Mouse (Mus musculus) hindlimb bud, embryonic 11.5 days (tissue): Measurements from ENCODE around the gene Cyp1a2.

Experiments
- DNase-seq: peaks from one replicate; pipeline ENCODE4 v3.0.0-alpha.2; 2012; ENCODE audit warnings: low read depth, low spot score; ENCODE audit errors: extremely low spot score

The Cyp1a2 gene

GRCm38 (mm10) chr9:57647286-57648108, 36.0 kb downstream of the Cyp1a2 start:
- no peak for DNase-seq

GRCm38 (mm10) chr9:57646551-57647103, 36.9 kb downstream of the Cyp1a2 start:
- DNase-seq = no peak

- DNase-seq = peak; percentile 56
Measured at GRCm38 (mm10) chr9:57644944-57645893, 38.3 kb downstream of the Cyp1a2 start.

GRCm38 (mm10) chr9:57644442-57644943, 39.0 kb downstream of the Cyp1a2 start:
- DNase-seq = no peak

GRCm38 (mm10) chr9:57643856-57644180, 39.7 kb downstream of the Cyp1a2 start:
- DNase-seq = no peak

GRCm38 (mm10) chr9:57643169-57643855, 40.2 kb downstream of the Cyp1a2 start:
- DNase-seq = no peak

GRCm38 (mm10) chr9:57641775-57642550, 41.5 kb downstream of the Cyp1a2 start:
- DNase-seq = no peak

GRCm38 (mm10) chr9:57641022-57641421, 42.5 kb downstream of the Cyp1a2 start:
- DNase-seq = no peak

GRCm38 (mm10) chr9:57640384-57640783, 43.1 kb downstream of the Cyp1a2 start:
- DNase-seq = no peak

GRCm38 (mm10) chr9:57639661-57640328, 43.7 kb downstream of the Cyp1a2 start:
- DNase-seq = no peak

GRCm38 (mm10) chr9:57638651-57639459, 44.6 kb downstream of the Cyp1a2 start:
- no peak for DNase-seq

- no peak for DNase-seq
Measured at GRCm38 (mm10) chr9:57637741-57638322, 45.7 kb downstream of the Cyp1a2 start.

GRCm38 (mm10) chr9:57637272-57637671, 46.2 kb downstream of the Cyp1a2 start:
- no peak for DNase-seq

- no peak for DNase-seq
Measured at GRCm38 (mm10) chr9:57633481-57634024, 50.0 kb downstream of the Cyp1a2 start.

GRCm38 (mm10) chr9:57629118-57629874, 54.2 kb downstream of the Cyp1a2 start:
- no peak for DNase-seq

- DNase-seq = no peak
Measured at GRCm38 (mm10) chr9:57628717-57629116, 54.8 kb downstream of the Cyp1a2 start.

- DNase-seq = no peak
Measured at GRCm38 (mm10) chr9:57627892-57628291, 55.6 kb downstream of the Cyp1a2 start.
